Mouse (Mus musculus) midbrain, embryonic 14.5 days (tissue): ENCODE measurements around the gene Uhrf1bp1l. TPM values are rescaled to one million over a fixed set of nuclear protein-coding genes. Genes with fewer than 3 reads are reported as not detected.

Source experiments
- ATAC-seq: fragments of 200-750 bp; cut with Nextera tagmentation; 2 replicates; pipeline ENCODE4 v1.8.0; 2017; ENCODE audit warnings: moderate number of reproducible peaks, moderate library complexity; ENCODE audit not compliant: low FRiP score, low TSS enrichment
- DNase-seq: peaks from one replicate; pipeline ENCODE4 v3.0.0-alpha.2; 2015
- H3K27ac ChIP-seq: fragments of 300-500 bp; sonication (generic); replicated peaks from 2 replicates; pipeline ENCODE4 v1.5.1; 2014; ENCODE audit warnings: mild to moderate bottlenecking, low read depth, low read length, moderate library complexity
- H3K27me3 ChIP-seq: fragments of 300-500 bp; sonication (generic); 2 replicates; pipeline ENCODE4 v1.6.1; 2014; ENCODE audit warnings: low read length, control low read depth, mixed read lengths; ENCODE audit not compliant: control insufficient read depth, insufficient read depth
- H3K36me3 ChIP-seq: fragments of 300-500 bp; sonication (generic); 2 replicates; pipeline ENCODE4 v1.6.1; 2014; ENCODE audit warnings: low read length, control low read depth; ENCODE audit not compliant: control insufficient read depth, insufficient read depth
- H3K4me1 ChIP-seq: fragments of 300-500 bp; sonication (generic); 2 replicates; pipeline ENCODE4 v1.6.1; 2014; ENCODE audit warnings: mild to moderate bottlenecking, antibody characterized with exemption, low read length, control low read depth; ENCODE audit not compliant: control insufficient read depth, insufficient read depth
- H3K4me2 ChIP-seq: fragments of 300-500 bp; sonication (generic); 2 replicates; pipeline ENCODE4 v1.6.1; 2014; ENCODE audit warnings: mild to moderate bottlenecking, low read length, moderate library complexity
- H3K4me3 ChIP-seq: fragments of 300-500 bp; sonication (generic); replicated peaks from 2 replicates; pipeline ENCODE4 v1.5.1; 2014; ENCODE audit warnings: low read depth, low read length
- H3K9ac ChIP-seq: fragments of 300-500 bp; sonication (generic); replicated peaks from 2 replicates; pipeline ENCODE4 v1.6.1; 2014; ENCODE audit warnings: mild to moderate bottlenecking, low read length, moderate library complexity
- H3K9me3 ChIP-seq: fragments of 300-500 bp; sonication (generic); 2 replicates; pipeline ENCODE4 v1.6.1; 2016; ENCODE audit warnings: low read length, control low read depth, mixed read lengths; ENCODE audit not compliant: control insufficient read depth
- WGBS: fragments of 180-500 bp; shearing (Covaris S2); extraction: QIAGEN DNeasy Blood & Tissue Kit; methylation state at CpG from one replicate; pipeline ENCODE4 v1.1.7; 2014; 5-methylcytosine and 5-hydroxymethylcytosine counted together
- polyA plus RNA-seq: library from polyadenylated mRNA; unstranded; fragments of >200 nt; fragmentation: Nextera tagmentation; extraction: Ambion mirVana; gene quantifications from 2 replicates; pipeline ENCODE4 v1.2.1, GENCODE M21; 2014

Uhrf1bp1l gene
- polyA plus RNA-seq, 1 experiment from 2014 or later: 37.9 TPM

GRCm38 (mm10) chr10:89738395-89738794 is 6.4 kb upstream of the Uhrf1bp1l start:
- no peaks in the 10 kb centered on the region for H3K9me3 ChIP-seq
- H3K4me3 ChIP-seq: no peak overlapping the region
- no peaks in the 10 kb centered on the region for H3K27me3 ChIP-seq
- no peak overlapping the region for H3K27ac ChIP-seq
- no peaks in the 10 kb centered on the region for H3K4me1 ChIP-seq
- 91% methylated on average over 9 of the region's 9 CpGs for WGBS
- no peak for DNase-seq
- H3K36me3 ChIP-seq: no peaks in the 10 kb centered on the region
- no peak overlapping the region for H3K9ac ChIP-seq
- H3K4me2 ChIP-seq: no peak overlapping the region
- no peak for ATAC-seq

- H3K9ac ChIP-seq: no peak overlapping the region
- no peak for ATAC-seq
- DNase-seq: no peak
- no peaks in the 10 kb centered on the region for H3K4me1 ChIP-seq
- no peak overlapping the region for H3K27ac ChIP-seq
- WGBS: 58% methylated on average over 7 of the region's 7 CpGs
- H3K4me3 ChIP-seq: no peak overlapping the region
- H3K27me3 ChIP-seq: no peaks in the 10 kb centered on the region
- no peak overlapping the region for H3K4me2 ChIP-seq
- no peaks in the 10 kb centered on the region for H3K9me3 ChIP-seq
- H3K36me3 ChIP-seq: no peaks in the 10 kb centered on the region
These were observed 5.1 kb upstream of the Uhrf1bp1l start for GRCm38 (mm10) chr10:89739703-89740102.

GRCm38 (mm10) chr10:89740995-89741394 is 3.8 kb upstream of the Uhrf1bp1l start:
- no peak overlapping the region for H3K4me3 ChIP-seq
- H3K9me3 ChIP-seq: no peaks in the 10 kb centered on the region
- no peaks in the 10 kb centered on the region for H3K4me1 ChIP-seq
- no peak overlapping the region for H3K27ac ChIP-seq
- no peak overlapping the region for H3K9ac ChIP-seq
- WGBS: 83% methylated on average over 6 of the region's 6 CpGs
- no peaks in the 10 kb centered on the region for H3K36me3 ChIP-seq
- no peak for ATAC-seq
- no peak overlapping the region for H3K4me2 ChIP-seq
- DNase-seq: no peak
- H3K27me3 ChIP-seq: no peaks in the 10 kb centered on the region

GRCm38 (mm10) chr10:89743266-89743665 is 1.5 kb upstream of the Uhrf1bp1l start:
- no peaks in the 10 kb centered on the region for H3K27me3 ChIP-seq
- no peaks in the 10 kb centered on the region for H3K36me3 ChIP-seq
- no peak for ATAC-seq
- H3K9ac ChIP-seq: no peak overlapping the region
- no peak overlapping the region for H3K4me2 ChIP-seq
- no peak for DNase-seq
- no peak overlapping the region for H3K4me3 ChIP-seq
- H3K4me1 ChIP-seq: peaks cover 5% of the 10 kb centered on the region; the same call in 1 of the 2 replicates
- no peaks in the 10 kb centered on the region for H3K9me3 ChIP-seq
- 94% methylated on average over 4 of the region's 4 CpGs for WGBS
- H3K27ac ChIP-seq: no peak overlapping the region

- Histone ChIP-seq H3K9ac (no peak overlapping the region), H3K27ac (0 out of 2 replicates have a peak overlapping the region, but pooled peaks have one; percentile 93), H3K4me2 (peak overlapping the region; percentile 56), H3K9me3 (no peaks in the 10 kb centered on the region), H3K36me3 (no peaks in the 10 kb centered on the region), H3K4me3 (peak overlapping the region; percentile 93), H3K4me1 (peaks cover 5% of the 10 kb centered on the region; the same call in 1 of the 2 replicates), H3K27me3 (no peaks in the 10 kb centered on the region)
- ATAC-seq (no peak), DNase-seq (no peak)
- 27% methylated on average over 3 of the region's 3 CpGs for WGBS
These were observed 450 bp upstream of the Uhrf1bp1l start for GRCm38 (mm10) chr10:89744341-89744740.

- Histone ChIP-seq H3K4me1 (peaks cover 5% of the 10 kb centered on the region; the same call in 1 of the 2 replicates), H3K9me3 (no peaks in the 10 kb centered on the region), H3K4me3 (peak overlapping the region; percentile 93), H3K4me2 (peak overlapping the region; percentile 56), H3K36me3 (no peaks in the 10 kb centered on the region), H3K27me3 (no peaks in the 10 kb centered on the region), H3K9ac (peak overlapping the region; percentile 94), H3K27ac (peak overlapping the region; percentile 93)
- whole genome bisulfite sequencing: under 1% methylated on average over 14 of the region's 14 CpGs
- ATAC-seq: no peak
- DNase-seq: no peak
These were observed 852 bp downstream of the Uhrf1bp1l start for GRCm38 (mm10) chr10:89745666-89746020.

GRCm38 (mm10) chr10:89746581-89746980 is 1.8 kb downstream of the Uhrf1bp1l start:
- peak; percentile 42 for DNase-seq
- peak overlapping the region; percentile 56; the same call in 1 of the 2 replicates for H3K4me2 ChIP-seq
- ATAC-seq: no peak

GRCm38 (mm10) chr10:89747221-89747905 is 2.6 kb downstream of the Uhrf1bp1l start:
- peaks cover 5% of the 10 kb centered on the region; the same call in 1 of the 2 replicates for H3K4me1 ChIP-seq
- no peak overlapping the region for H3K4me3 ChIP-seq
- no peak overlapping the region for H3K4me2 ChIP-seq

More at GRCm38 (mm10) chr10:89746581-89746980, 1.8 kb downstream of the Uhrf1bp1l start:
- H3K27ac ChIP-seq: no peak overlapping the region
- WGBS: 58% methylated on average over 3 of the region's 3 CpGs
- peaks cover 5% of the 10 kb centered on the region; the same call in 1 of the 2 replicates for H3K4me1 ChIP-seq
- H3K36me3 ChIP-seq: no peaks in the 10 kb centered on the region
- no peaks in the 10 kb centered on the region for H3K9me3 ChIP-seq
- H3K4me3 ChIP-seq: 0 out of 2 replicates have a peak overlapping the region, but pooled peaks have one; percentile 7
- no peak overlapping the region for H3K9ac ChIP-seq
- no peaks in the 10 kb centered on the region for H3K27me3 ChIP-seq

GRCm38 (mm10) chr10:89747911-89748310 is 3.1 kb downstream of the Uhrf1bp1l start:
- no peak overlapping the region for H3K9ac ChIP-seq
- H3K27me3 ChIP-seq: no peaks in the 10 kb centered on the region
- WGBS: 97% methylated on average over 1 of the region's 1 CpGs
- ATAC-seq: no peak
- no peak overlapping the region for H3K4me2 ChIP-seq
- no peaks in the 10 kb centered on the region for H3K36me3 ChIP-seq
- no peak overlapping the region for H3K27ac ChIP-seq
- H3K4me1 ChIP-seq: peaks cover 5% of the 10 kb centered on the region; the same call in 1 of the 2 replicates
- H3K9me3 ChIP-seq: no peaks in the 10 kb centered on the region
- no peak for DNase-seq
- no peak overlapping the region for H3K4me3 ChIP-seq

More at GRCm38 (mm10) chr10:89747221-89747905, 2.6 kb downstream of the Uhrf1bp1l start:
- ATAC-seq (no peak), DNase-seq (no peak)
- H3K27me3 ChIP-seq: no peaks in the 10 kb centered on the region
- 95% methylated on average over 8 of the region's 8 CpGs for WGBS
- no peaks in the 10 kb centered on the region for H3K9me3 ChIP-seq
- H3K9ac ChIP-seq: no peak overlapping the region
- no peak overlapping the region for H3K27ac ChIP-seq
- H3K36me3 ChIP-seq: no peaks in the 10 kb centered on the region
